Mouse (Mus musculus) forebrain, postnatal 0 days (tissue): ENCODE measurements around the gene Gm3183. TPM values are rescaled to one million over a fixed set of nuclear protein-coding genes. Genes with fewer than 3 reads are reported as not detected.
"Not testable (repeated sequence)": the region's sequence is repeated elsewhere in the genome, so short reads cannot be mapped to it uniquely, and the experiment has no call there.

ENCODE experiments used
- ATAC-seq: fragments of 200-750 bp; cut with Nextera tagmentation; 2 replicates; pipeline ENCODE4 v1.8.0; 2017; ENCODE audit warnings: mild to moderate bottlenecking, moderate library complexity
- DNase-seq: peaks from one replicate; pipeline ENCODE4 v3.0.0-alpha.2; 2015
- H3K27ac ChIP-seq: fragments of 300-500 bp; sonication (generic); 2 replicates; pipeline ENCODE4 v1.5.1; 2014; ENCODE audit warnings: low read depth, mild to moderate bottlenecking, antibody characterized with exemption, low read length, moderate library complexity, mixed read lengths
- H3K27me3 ChIP-seq: fragments of 300-500 bp; sonication (generic); 2 replicates; pipeline ENCODE4 v1.6.1; 2014; ENCODE audit warnings: mild to moderate bottlenecking, low read length, mixed read lengths; ENCODE audit not compliant: insufficient read depth
- H3K36me3 ChIP-seq: fragments of 300-500 bp; sonication (generic); 2 replicates; pipeline ENCODE4 v1.6.1; 2014; ENCODE audit warnings: mild to moderate bottlenecking, moderate library complexity; ENCODE audit not compliant: insufficient read depth
- H3K4me1 ChIP-seq: fragments of 300-500 bp; sonication (generic); 2 replicates; pipeline ENCODE4 v1.6.1; 2014; ENCODE audit warnings: antibody characterized with exemption; ENCODE audit not compliant: insufficient read depth
- H3K4me2 ChIP-seq: fragments of 300-500 bp; sonication (generic); 2 replicates; pipeline ENCODE4 v1.6.1; 2014; ENCODE audit warnings: low read depth, mild to moderate bottlenecking, moderate library complexity
- H3K4me3 ChIP-seq: fragments of 300-500 bp; sonication (generic); 2 replicates; pipeline ENCODE4 v1.5.1; 2014; ENCODE audit warnings: low read depth, low read length, mixed read lengths
- H3K9ac ChIP-seq: fragments of 300-500 bp; sonication (generic); 2 replicates; pipeline ENCODE4 v1.6.1; 2014; ENCODE audit warnings: mild to moderate bottlenecking
- H3K9me3 ChIP-seq: fragments of 300-500 bp; sonication (generic); 2 replicates; pipeline ENCODE4 v1.6.1; 2016; ENCODE audit warnings: low read length
- WGBS: fragments of 180-500 bp; shearing (Covaris S2); extraction: QIAGEN DNeasy Blood & Tissue Kit; methylation state at CpG from one replicate; pipeline ENCODE4 v1.1.7; 2014; 5-methylcytosine and 5-hydroxymethylcytosine counted together
- polyA plus RNA-seq: library from polyadenylated mRNA; unstranded; fragments of >200 nt; fragmentation: Nextera tagmentation; extraction: Ambion mirVana; gene quantifications from 2 replicates; pipeline ENCODE4 v1.2.1, GENCODE M21; 2015
- total RNA-seq: library from RNA; depleted of rRNA; stranded (reverse); fragments of >200 nt; gene quantifications from 2 replicates; pipeline ENCODE4 v1.2.3, GENCODE M21; 2014; rRNA removed

Gene Gm3183
- not detected in 2 replicates for total RNA-seq
- not detected in 2 replicates for polyA plus RNA-seq

- not testable (repeated sequence) for ATAC-seq, H3K9ac ChIP-seq, H3K9me3 ChIP-seq, H3K36me3 ChIP-seq, H3K27me3 ChIP-seq, H3K4me3 ChIP-seq, H3K4me1 ChIP-seq, H3K4me2 ChIP-seq, DNase-seq, H3K27ac ChIP-seq
- no CpG with 5 or more reads among the region's 1 CpGs for WGBS
These were observed at the start of gene Gm3183 for GRCm38 (mm10) chr5:94865136-94865535. TSS of gene Gm3183 (plus strand) at chr5:94865436.

Other genes starting within 250 kb of the Gm3183 start
- not detected in 2 replicates for gene Gm3147, start 249.1 kb upstream of the Gm3183 start, total RNA-seq
- gene Gm3147, start 249.1 kb upstream of the Gm3183 start, polyA plus RNA-seq = not detected in 2 replicates
- not detected in 2 replicates for gene Gm6509, start 241.5 kb upstream of the Gm3183 start, total RNA-seq
- not detected in 2 replicates for gene Gm6509, start 241.5 kb upstream of the Gm3183 start, polyA plus RNA-seq
- gene Gm6205, start 217.1 kb upstream of the Gm3183 start, total RNA-seq = not detected in 2 replicates
- gene Gm6205, start 217.1 kb upstream of the Gm3183 start, polyA plus RNA-seq = not detected in 2 replicates
- gene Gm6367, start 123.2 kb downstream of the Gm3183 start, total RNA-seq = not detected in 2 replicates
- not detected in 2 replicates for gene Gm6367, start 123.2 kb downstream of the Gm3183 start, polyA plus RNA-seq
- not detected in 2 replicates for gene Gm7942, start 241.5 kb downstream of the Gm3183 start, total RNA-seq
- not detected in 2 replicates for gene Gm7942, start 241.5 kb downstream of the Gm3183 start, polyA plus RNA-seq